Mouse (Mus musculus) large intestine, adult 2 months (tissue): ENCODE measurements around the gene Plekhb2. TPM values are rescaled to one million over a fixed set of nuclear protein-coding genes. Genes with fewer than 3 reads are reported as not detected.

Experiments
- DNase-seq: peaks from one replicate; pipeline ENCODE4 v3.0.0-alpha.2; 2012; ENCODE audit warnings: low read depth, low spot score
- WGBS: fragments of 180-500 bp; shearing (Covaris S2); methylation state at CpG from one replicate; pipeline ENCODE4 v1.1.7; 2018; 5-methylcytosine and 5-hydroxymethylcytosine counted together
- polyA plus RNA-seq: library from polyadenylated mRNA; depleted of rRNA; stranded (reverse); fragments of >200 nt; gene quantifications from 2 replicates; pipeline ENCODE4 v1.2.3, GENCODE M21; 2012; rRNA removed

The Plekhb2 gene
- polyA plus RNA-seq: 157 and 219 TPM in 2 replicates

DNA sequence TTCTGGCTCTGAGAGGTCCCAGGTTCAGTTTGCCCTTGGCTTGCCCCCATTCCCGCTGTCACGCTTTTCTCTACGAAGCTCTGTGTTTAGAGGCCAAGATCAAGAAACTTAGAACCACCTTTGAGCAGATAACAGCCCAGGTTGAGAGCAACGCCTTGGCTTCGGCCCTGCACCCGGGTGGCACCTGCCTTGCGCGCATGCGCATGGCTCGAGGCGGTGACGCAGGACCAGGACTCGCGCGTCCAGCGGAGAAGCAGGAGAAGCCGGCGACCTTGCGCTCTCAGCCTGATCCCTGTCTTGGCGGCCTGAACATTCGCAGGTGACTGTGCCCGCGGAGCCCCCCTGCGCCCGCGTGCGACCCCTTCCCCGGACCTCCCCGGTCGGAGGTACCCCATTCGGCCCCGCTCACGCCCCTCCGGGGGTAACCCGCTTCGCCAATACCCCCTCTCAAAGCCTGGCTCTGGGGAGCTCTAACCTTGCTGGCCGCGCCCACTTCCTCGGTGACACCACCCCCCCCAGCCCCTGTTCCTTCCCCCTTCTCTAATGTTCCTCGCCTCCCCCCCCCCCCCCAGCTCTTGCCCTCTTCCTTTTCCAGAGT, at the start of gene Plekhb2:
TSS of gene Plekhb2 (plus strand) at position 232 of the 598 bp plus-strand sequence.
- peak; percentile 83 for DNase-seq
- 1% methylated on average over 39 of the region's 40 CpGs for WGBS

DNA sequence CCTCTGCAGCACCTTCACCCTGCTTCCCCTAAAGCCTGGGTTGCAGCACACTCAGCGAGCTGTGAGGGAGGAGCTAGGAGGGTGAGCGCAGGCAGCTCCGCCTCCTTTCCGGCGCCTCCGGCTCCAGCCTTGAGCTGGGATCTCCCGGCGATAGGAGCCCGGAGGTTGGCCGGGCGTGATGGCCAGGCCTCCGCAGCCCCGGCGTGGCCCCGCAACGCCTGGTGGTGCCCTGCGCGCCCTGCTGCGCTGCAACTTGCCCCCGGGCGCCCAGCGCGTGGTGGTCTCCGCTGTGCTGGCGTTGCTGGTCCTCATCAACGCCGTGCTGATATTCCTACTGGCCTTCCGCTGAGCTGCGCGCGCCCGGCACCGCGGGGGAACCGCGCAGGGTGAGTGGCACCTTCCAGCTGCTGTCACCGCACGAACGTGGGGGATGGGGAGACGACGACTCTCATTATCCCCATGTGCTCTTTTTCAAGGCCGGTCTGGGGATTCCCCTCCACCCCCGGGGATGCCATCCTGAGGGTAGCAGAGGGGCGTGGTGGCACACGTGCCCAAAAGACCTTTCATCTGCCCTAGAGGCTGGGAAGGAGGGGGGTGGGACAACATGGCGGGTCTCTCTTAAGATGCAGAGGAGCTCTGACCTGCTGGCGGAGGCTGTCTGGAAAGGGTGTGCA, 48.0 kb upstream of the Plekhb2 start:
- under 1% methylated on average over 47 of the region's 47 CpGs for WGBS
- peak; percentile 10 for DNase-seq

DNA sequence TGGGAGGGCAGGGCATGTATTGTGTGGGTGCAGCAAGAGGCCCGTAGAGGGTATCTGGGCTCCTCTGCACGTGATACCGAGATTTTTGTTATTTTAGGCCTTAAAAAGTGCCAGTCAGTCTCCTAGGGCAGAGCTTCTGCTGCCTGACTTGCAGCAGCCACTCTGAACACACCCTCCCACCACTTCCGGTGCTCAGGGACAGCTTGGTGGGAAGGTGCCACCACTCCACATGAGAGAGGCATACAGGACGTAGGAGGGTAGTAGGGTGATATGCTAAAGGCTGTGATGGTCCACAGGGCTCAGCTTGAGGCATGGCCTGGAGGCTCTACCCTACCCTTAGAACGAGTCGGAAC, 47.5 kb upstream of the Plekhb2 start:
- DNase-seq: no peak
- WGBS: 27% methylated on average over 7 of the region's 7 CpGs

DNA sequence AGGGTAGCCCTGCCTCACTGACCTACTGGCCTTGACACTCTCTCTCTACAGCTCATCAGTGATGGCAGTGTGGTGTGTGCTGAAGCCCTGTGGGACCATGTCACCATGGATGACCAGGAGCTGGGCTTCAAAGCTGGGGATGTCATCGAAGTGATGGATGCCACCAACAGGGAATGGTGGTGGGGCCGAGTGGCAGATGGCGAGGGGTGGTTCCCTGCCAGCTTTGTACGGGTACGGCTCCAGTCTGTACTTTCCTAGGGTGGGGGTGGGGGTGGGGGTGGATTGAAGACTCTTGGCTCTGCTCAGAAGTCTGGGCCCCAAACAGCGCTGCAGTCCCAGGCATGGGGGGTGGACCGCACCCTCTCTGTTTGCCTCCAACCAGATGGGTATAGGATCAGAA, 44.9 kb upstream of the Plekhb2 start:
- no peak for DNase-seq
- 91% methylated on average over 7 of the region's 7 CpGs for WGBS

DNA sequence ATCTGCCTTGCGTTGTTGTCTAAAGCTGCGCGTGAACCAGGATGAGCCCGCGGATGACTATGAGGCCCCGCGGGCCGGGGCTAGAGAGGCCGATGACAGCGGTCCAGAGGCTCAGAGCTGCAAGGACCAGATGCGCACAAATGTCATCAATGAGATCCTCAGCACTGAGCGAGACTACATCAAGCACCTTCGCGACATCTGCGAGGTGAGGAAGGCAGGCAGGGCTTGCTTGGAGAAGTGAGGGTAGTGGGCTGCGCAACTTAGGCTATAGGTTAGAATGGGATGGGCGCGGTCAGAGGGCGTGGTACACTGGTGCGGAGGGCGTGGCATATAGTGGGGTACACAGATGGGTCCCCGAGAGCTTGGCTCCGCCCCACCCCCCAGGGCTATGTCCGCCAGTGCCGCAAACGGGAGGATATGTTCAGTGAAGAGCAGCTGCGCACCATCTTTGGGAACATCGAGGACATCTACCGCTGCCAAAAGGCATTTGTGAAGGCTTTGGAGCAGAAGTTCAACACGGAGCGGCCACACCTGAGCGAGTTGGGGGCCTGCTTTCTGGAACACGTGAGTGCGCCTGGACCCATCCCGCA, 43.8 kb upstream of the Plekhb2 start:
- no peak for DNase-seq
- WGBS: 47% methylated on average over 35 of the region's 35 CpGs

DNA sequence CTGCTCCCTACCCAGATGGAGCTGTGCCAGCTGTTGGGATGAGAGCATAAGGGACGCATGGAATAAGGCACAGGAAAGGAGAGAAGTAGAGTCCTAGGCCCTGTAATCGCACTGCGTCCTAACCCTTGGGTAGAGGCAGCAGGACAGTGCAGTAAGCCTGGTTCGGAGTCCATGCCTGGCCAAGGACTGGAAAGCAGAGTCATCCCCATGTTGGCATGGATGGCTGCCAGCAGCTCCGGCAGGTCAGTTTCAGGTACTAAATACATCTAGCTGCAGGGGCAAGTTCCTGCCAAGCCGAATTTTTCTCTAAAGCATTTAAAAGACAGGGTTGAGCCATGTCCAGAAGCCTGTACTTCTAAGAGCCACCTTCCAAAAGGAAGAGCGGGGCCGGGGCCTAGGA, 41.3 kb upstream of the Plekhb2 start:
- DNase-seq: no peak
- WGBS: 76% methylated on average over 8 of the region's 8 CpGs

DNA sequence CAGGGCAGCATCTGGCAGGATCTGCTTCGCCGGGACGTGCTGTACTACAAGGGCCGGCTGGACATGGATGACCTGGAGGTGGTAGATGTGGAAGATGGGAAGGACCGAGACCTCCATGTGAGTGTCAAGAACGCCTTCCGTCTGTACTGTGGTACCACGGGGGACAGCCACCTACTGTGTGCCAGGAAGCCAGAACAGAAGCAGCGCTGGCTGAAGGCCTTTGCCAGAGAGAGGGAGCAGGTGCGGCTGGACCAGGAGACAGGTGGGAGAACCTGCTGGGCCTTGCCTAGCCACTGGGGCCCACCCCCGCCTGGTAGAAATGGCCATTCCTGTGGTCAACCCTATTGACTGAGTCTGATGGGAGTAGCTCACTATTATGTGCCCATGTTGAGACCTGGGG, 39.5 kb upstream of the Plekhb2 start:
- no peak for DNase-seq
- WGBS: 92% methylated on average over 11 of the region's 11 CpGs

DNA sequence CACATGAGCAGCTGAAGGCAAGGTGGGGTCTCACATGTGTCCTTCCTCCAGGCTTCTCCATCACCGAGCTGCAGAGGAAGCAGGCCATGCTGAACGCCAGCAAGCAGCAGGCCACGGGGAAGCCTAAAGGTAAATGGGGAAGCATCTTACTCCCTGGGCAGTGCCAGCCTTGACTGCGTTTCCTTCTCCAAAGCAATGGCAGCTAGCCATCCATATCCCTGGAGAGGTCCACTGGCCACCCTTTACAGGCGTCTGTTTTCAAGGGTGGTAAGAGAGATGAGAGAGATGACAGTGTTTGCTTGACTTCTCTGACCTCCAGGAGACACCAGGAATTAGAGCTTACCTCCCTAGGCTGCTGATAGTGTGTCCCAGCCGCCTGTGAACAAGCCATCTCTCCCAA, 38.7 kb upstream of the Plekhb2 start:
- WGBS: 82% methylated on average over 6 of the region's 6 CpGs
- DNase-seq: no peak

DNA sequence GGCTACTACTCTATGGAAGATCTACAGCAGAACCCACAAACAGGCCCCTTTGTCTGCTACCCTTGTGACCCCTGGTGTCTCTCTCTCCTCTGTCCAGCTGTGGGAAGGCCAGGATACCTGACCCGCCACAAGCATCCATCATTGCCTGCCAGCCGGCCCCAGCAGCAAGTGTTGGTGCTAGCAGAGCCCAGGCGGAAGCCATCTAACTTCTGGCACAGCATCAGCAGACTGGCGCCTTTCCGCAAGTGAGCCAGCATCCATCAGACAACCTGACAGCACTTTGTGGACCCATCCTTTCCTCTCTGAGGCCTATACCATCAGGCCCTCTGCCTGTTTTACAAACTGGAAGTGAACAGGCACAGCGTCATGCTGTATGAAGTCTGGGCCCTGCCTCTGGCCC, 38.2 kb upstream of the Plekhb2 start:
- DNase-seq: no peak
- 86% methylated on average over 6 of the region's 6 CpGs for WGBS

DNA sequence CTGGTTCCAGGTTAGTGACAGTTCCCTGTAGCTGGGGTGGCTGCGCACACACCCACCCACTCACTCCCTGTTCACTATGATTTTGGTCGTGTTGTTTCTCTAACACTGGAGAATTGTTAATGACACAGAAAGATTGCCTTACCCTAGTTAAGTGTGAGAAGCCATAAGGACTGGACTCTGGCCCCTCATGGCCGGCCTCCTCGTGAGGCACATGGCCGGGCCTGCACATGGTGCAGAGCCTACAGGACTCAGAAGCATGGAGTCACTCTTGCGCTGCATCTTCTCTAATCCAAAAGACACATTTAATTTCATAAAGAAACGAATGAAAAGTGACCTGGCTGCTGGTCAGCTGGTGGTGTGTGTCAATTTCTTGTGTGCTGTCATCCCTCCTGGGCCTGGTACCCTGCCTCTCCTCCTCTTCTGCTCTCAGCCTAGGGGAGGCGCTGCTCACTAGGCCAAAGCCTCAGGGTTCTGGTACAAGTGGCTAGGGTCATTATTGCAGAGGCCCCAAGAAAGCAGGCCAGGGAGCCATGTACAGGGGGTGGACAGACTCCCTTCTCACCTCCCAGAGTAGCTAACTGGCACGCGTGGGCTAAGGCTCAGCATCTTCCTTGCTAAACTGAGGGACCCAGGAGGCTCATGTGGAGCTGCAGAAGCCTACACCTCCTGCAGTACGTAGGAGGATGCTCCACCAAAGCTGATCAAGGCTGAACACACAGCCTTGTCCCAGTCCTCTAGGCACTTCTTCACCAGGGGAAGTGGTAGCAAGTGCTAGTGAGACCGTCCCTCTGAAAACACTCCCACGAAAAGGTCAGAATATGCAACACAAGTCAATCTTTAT, 37.1 kb upstream of the Plekhb2 start:
- DNase-seq: no peak
- WGBS: 86% methylated on average over 13 of the region's 13 CpGs

DNA sequence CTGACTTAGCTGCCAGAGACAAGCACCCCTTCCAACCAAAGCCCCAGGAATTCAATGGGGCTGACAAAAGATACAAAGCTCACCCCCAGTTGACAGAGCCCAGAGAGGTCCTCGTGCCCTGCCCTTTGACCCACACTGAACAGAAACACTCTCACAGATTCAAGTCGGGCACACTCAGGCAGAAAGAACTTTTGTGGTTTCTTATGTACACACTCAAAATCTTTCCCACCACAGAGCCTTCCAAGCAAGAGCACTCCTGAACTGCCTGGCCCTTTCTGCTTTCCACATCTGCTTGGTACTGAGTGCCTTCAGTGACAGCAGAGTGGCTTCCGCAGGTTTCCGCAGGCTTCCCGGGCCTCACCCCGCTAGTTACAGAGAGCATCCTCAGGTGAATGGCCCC, 33.9 kb upstream of the Plekhb2 start:
- no peak for DNase-seq
- WGBS: 80% methylated on average over 6 of the region's 6 CpGs

DNA sequence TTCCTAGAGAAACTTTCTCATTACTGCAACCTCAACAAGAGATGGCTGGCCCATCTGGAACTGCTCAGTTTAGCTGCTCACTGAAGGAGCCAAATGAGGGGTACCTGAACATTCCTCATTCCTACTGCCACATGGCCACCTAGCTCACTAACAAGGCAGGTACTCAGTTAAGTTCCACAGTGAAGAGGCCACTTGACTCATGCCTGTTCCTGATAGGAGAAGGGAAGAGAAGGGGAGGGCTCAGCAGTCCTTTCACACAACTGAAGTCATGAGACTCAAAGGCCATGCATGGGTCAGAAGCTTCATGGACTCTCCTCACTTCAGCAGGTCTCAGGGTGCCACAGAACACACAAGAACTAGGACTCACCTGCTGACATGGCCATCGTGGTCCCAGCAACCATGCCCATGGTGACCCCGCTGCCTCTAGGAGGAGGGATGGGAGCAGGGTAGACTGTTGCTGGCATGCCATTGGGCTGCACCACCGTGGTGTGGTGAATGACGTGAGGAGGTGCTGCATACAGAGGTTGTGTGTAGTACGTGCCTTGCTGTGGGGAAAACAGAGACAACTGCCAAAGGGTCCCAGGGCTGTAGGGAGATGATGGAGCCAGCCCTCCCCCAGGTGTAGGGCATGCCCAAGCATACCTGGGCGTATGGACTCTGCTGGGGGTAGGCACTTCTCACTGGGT, 30.4 kb upstream of the Plekhb2 start:
- no peak for DNase-seq
- 92% methylated on average over 6 of the region's 6 CpGs for WGBS

DNA sequence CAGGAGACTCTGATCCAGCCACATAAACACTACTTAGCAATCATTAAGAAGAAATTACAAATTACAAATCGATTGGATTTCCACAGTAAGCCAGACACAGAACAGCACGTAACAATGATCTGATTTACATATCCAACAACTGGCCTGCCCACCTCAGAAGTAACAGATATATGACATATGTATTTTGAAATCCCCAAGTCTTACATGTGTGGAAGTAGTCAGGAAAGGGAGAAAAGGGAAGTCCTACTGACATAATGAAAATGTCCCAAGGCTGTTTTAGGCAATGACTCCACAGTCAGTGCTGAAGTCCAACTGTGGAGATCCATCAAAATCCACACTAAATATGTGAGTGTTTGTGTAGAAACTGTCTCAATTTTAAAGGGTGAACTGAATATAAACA, 28.4 kb upstream of the Plekhb2 start:
- DNase-seq: no peak

DNA sequence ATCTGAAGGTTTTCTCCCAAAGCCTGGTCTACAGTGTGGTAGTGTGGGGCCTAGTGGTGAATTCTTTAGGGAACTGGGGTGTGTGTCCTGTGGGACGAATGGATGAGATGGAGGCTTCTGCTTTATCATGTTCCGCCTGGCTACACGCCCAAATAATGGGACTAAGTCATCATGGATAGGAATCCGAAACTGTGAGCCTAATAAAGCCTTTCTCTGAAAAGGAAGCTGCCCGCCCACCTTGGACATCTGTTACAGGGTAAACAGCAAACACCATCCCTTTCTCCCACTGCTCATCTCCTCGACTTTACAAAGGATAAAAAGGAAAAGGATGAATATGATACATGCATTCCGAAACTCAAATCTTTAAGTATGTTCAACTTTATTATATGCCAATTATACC, 27.8 kb upstream of the Plekhb2 start:
- DNase-seq: no peak
- 94% methylated on average over 7 of the region's 7 CpGs for WGBS

More for the DNA sequence above, 28.4 kb upstream of the Plekhb2 start:
- 97% methylated on average over 2 of the region's 2 CpGs for WGBS

DNA sequence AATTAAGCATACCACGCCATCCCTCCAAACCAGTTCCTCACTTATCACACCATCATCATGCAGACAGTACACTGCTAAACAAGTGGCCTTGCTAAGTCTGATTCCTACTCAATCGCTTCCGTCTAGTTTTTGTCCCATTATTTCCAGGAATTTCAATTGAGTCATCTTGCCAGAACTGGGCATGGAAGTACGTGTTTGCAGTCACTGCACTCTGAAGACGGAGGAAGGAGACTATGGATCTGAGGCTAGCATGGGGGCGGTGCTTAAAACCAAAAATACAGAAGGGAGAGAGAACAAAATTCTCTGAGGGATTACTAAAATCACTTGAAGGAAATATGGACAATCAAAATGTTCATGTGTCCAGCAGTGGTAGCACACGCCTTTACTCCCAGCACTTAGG, 27.0 kb upstream of the Plekhb2 start:
- 96% methylated on average over 7 of the region's 7 CpGs for WGBS
- DNase-seq: no peak

DNA sequence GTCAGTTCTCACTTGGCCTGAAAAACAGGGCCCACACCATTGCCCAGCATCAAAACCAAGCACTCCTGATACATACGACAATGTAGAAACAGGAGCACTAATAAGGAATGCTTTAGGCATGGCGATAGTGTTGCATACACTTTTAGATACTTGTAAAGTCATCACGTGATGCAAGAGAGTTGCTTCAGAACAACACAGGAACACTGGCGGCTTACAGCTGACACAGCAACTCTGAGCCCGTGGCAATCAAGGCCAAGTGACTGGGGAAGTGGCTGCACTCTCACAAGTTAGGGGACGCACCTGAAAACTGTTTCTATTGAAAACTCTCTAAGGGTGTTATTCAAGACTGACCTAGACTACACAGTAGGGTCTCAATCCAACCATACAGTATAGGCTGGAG, 26.4 kb upstream of the Plekhb2 start:
- no peak for DNase-seq
- 80% methylated on average over 6 of the region's 6 CpGs for WGBS

DNA sequence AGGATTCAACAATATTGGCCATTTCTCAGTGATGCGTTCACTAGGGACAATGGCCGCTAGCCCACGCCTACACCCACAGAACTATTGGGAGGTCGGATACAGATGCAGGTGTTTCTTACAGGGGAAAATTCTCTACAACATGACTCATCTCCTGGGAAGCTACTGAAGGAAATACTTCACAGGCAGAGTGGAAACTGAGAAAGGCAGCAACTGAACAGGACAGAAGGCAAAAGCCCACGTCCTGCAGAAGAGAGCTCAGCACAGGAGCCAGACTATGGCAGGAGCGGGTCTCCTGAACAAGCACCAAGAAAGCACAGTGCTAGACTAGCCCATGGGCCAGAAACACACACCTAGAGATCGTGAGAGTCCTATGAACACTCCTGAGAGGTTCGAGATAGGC, 25.6 kb upstream of the Plekhb2 start:
- WGBS: 81% methylated on average over 8 of the region's 8 CpGs
- no peak for DNase-seq

DNA sequence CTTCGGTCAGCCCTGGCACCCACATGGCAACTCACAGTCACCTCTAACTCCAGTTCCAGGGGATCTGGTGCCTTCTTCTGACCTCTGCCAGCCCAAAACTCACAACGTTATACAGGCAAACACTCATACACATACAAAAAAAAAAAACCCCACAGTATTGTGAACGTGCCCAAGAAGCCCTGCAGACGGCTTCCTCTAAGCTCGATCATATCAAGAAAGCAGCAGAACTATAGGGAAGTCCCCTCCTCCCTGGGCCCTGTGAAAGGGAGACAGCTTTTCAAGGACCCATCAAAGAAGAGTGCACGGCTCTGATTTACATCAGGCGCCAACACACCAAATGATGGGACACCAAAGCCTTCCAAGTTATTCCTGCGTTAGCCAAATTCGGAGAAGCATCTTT, 23.9 kb upstream of the Plekhb2 start:
- no peak for DNase-seq
- 84% methylated on average over 9 of the region's 9 CpGs for WGBS

DNA sequence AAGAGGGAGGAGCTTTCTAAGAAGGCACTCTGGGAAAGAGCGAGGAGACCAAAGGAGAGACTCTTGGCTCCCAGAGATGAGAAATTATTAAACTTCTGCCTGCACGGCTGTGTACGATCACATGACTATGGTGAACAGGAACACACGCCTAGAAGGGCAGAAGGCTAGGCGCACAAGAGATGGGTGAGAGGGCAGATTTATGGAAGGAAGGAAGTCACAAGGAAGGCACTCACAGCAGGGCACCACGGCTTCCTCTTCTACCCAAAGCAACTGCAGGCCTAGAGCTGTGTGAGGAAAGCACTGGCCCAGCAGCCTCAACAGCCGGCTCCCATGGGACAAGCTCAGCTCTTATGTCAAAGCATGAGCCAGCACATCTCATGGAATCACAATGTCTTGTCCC, 21.9 kb upstream of the Plekhb2 start:
- 48% methylated on average over 7 of the region's 7 CpGs for WGBS
- no peak for DNase-seq
